Mouse (Mus musculus): ENCODE data around the gene Pgam1.
A peak's percentile ranks its signal among the peaks of the same experiment; 100 is the strongest.
"Not testable (repeated sequence)": the region's sequence is repeated elsewhere in the genome, so short reads cannot be mapped to it uniquely, and the experiment has no call there.

Pgam1 gene

GRCm38 (mm10) chr19:41910396-41910795 lies 1.3 kb upstream of the Pgam1 start:
- DNase-seq (ENCODE audit: low spot score in 2 of 2) = no peak

DNA sequence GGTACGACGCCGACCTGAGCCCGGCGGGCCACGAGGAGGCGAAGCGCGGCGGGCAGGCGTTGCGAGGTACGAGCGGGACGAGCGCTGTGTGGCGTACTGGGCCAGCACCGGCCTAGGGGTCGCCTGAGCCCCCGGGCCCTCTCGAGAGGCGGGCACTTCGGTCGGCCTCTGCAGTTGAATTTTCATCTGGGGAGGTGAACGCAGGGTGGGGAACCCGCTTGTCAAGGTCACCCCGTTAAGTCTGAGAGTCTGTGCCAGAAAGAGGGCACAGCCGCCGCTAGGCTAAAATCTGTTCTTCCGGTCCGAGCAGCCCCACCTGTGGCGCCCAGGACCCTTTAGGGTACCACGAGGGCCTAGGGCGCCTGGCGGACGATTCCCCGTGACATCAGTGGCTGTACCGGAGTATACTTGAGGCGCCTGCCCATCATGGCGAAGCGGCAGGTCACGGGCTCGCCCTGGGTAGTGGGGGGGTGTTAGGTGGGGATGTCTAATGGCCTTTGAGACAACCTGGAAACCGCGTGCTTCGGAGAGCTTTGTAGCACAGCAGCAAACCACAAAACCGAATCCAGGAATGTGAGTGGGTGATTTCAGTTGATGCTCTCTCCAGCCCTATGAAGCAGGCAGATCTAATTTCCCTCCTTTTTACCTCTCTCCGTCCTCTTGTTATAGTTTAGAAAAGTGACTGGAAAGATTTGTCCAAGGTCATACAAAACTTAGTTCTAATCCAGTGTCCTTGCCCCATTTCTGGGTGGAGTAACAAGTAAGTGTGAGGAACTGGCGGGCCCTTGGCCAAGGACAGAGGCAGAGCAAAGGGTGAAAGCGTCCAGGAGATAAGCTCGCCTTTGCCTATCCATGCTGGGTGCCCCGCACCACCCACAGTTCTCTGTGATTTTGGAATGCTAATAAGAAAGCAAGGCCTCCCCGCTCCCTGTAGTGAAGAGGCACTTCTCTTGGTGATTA lies 678 bp downstream of the Pgam1 start:
- peak; percentile 21 to 44 for DNase-seq (ENCODE audit: low spot score in 2 of 2)

- no peak for DNase-seq (ENCODE audit: low spot score in 2 of 2)
Measured at GRCm38 (mm10) chr19:41913774-41914591, 2.3 kb downstream of the Pgam1 start.

- not testable (repeated sequence) for DNase-seq (ENCODE audit: low spot score in 2 of 2)
Measured at GRCm38 (mm10) chr19:41914592-41914882, 2.8 kb downstream of the Pgam1 start.

DNA sequence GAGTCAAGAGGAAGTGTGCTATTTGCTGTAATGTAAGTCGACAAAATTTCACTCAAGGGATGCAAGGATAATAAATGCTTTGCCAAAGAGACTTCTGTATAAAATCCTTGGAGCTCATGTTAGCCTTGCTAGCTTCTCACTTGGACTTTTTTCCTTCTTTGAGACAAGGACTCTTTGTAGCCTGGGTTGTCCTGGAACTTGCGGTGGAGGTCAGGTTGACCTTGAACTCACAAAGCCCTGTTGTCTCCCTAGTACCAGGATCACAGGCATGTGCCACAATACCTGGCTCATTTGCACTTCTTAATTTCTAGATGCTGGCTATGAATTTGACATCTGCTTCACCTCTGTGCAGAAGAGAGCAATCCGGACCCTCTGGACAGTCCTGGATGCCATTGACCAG lies 3.6 kb downstream of the Pgam1 start:
- no peak for DNase-seq (ENCODE audit: low spot score in 2 of 2)

GRCm38 (mm10) chr19:41916853-41917252 lies 5.1 kb downstream of the Pgam1 start:
- no peak for DNase-seq (ENCODE audit: low spot score in 2 of 2)

- DNase-seq (ENCODE audit: low spot score in 2 of 2) = no peak
Measured at GRCm38 (mm10) chr19:41919471-41919870, 7.7 kb downstream of the Pgam1 start.

DNA sequence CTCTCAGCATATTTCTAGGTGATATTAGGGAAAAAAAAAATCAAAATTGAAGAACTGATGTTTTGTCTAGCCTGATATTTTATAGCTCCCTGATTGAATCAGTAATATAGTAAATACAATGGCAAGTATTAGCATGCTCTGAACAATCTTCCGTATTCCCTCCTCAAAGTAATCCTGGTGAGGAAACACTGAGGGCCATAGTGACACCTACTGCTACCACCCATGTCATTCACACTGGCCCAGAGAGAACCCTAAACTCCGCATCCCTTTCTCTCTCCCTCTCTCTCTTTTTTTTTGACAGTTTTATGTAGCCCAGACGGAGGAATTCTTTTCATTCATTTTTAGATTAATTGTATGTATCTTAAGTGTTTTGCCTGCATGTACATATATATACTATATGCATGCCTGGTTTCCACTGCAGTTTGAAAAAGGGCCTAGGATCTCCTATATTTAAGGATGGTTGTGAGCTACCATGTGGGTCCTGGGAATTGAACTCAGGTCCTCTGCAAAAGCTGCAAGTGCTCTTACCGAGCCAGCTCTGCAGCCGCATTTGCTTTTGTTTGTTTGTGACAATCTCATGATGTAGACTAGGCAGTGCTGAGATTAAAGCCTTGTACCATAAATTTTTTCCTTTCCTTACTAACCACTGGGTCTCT lies 8.8 kb downstream of the Pgam1 start:
- no peak for DNase-seq (ENCODE audit: low spot score in 2 of 2)

DNA sequence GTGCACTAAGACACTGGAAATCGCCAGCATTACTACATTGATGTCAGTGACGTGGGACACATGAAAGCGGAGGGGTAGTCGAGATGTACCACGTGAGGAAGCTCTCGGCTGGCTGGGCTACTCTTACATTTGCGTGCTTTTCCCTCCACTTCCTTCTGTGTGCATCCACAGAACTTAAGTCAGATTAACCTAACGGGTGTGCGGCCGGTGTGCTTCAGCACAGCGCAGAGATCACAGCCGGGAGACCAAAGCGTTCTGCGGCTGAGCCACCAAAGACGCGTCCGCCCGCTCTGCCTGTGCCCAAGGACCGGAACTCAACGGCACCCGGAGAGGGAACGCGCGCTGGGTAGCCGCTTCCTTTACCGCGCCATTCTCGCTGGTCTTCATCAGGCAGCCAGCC lies 21.0 kb downstream of the Pgam1 start:
- DNase-seq (ENCODE audit: low spot score in 2 of 2) = no peak

- DNase-seq (ENCODE audit: low spot score in 2 of 2) = peak; percentile 99 to 100
Measured at GRCm38 (mm10) chr19:41933179-41934086, 21.7 kb downstream of the Pgam1 start, which contains the start of the genes Exosc1 and Zdhhc16. Gene Exosc1, minus strand, starts transcription at chr19:41933423. Gene Zdhhc16, plus strand, starts transcription at chr19:41933480.

GRCm38 (mm10) chr19:41934124-41934523 lies 22.4 kb downstream of the Pgam1 start:
- DNase-seq (ENCODE audit: low spot score in 2 of 2) = no peak

- no peak for DNase-seq (ENCODE audit: low spot score in 2 of 2)
Measured at GRCm38 (mm10) chr19:41935921-41936320, 24.2 kb downstream of the Pgam1 start.

- DNase-seq (ENCODE audit: low spot score in 2 of 2) = no peak
Measured at GRCm38 (mm10) chr19:41938539-41938938, 26.8 kb downstream of the Pgam1 start.

DNA sequence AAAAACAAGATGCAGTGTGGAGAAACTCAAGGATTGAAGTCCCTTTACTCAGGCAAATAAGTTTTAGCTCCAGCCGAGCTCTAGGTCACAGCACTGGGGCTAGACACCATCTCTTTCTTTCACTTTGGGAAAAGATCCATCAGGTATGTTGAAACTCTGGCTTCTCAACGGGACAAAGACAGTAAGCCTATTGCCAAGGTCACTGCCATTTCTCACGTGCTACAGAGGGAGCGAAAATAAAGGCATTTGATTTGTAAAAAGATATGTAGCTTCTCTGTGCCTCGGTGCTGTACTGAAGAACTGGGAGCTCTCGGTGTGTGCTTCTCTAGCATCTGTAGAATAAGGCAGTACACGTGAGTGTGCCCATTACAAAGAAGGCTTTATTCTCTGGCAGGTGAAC lies 32.1 kb downstream of the Pgam1 start:
- DNase-seq (ENCODE audit: low spot score in 2 of 2) = no peak

DNA sequence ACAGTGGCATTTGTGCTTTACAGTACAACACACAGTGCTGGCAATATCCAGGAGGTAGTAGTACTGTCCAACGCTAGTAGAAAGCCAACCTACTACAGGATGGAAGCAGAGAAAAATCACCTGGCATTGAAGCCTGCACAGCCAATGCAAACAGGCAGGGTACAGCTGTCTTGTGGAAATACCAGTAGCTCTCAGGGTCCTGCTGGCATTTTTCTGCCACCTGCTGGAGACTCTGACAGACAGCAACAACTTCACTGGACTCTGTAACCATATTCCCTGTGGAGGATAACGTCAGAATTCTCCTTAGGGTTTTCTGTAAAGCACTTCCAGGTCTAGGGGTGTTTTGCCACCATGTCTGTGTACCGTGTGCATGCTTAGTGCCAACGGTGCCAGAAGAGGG lies 40.6 kb downstream of the Pgam1 start:
- DNase-seq (ENCODE audit: low spot score in 2 of 2) = no peak

DNA sequence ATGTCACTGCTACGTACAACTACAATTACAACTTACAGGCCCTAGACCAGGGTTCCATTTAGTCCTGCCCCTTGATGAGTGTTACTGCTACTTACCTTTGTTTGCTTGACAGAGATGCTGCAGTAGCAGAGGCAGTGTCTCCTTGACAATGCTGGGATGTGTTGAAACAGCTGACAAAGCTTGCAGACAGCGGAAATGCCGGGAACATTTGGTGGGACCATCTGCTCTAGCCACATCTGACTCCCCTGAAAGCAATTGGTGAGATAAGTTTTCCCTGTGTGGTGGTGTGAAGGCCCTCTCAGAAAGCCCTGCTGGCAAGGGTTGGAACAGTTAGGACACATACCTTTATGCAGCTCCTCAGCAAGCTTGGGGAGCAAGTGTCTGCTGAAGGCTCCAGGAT lies 41.9 kb downstream of the Pgam1 start:
- no peak for DNase-seq (ENCODE audit: low spot score in 2 of 2)
